Mouse (Mus musculus): ENCODE results near the gene Fxr2. TPM values are rescaled to one million over a fixed set of nuclear protein-coding genes. Genes with fewer than 3 reads are reported as not detected.
"Not testable (repeated sequence)": the region's sequence is repeated elsewhere in the genome, so short reads cannot be mapped to it uniquely, and the experiment has no call there.

Gene Fxr2
- polyA plus RNA-seq, 1 experiment, result 66.9 TPM

- H3K4me1 ChIP-seq (ENCODE audit: control insufficient read depth, insufficient read depth, low read length), result no peaks in the 10 kb centered on the region; the same call in 1 of the 2 replicates
- peak within 1 kb of the TSS; percentile 80 for H3K4me3 ChIP-seq (replicated peaks; ENCODE audit: extremely low read depth, low read depth, low read length)
- WGBS, result 3% methylated on average over 20 of the region's 20 CpGs
- peak; percentile 57 for DNase-seq
- TF ChIP-seq CTCF (IDR thresholded peaks at IDR 0.05; ENCODE audit: insufficient read depth, low read length) (no peak), POLR2A (IDR thresholded peaks at IDR 0.05; ENCODE audit: borderline replicate concordance, extremely low read depth, low read depth, low read length) (peak; percentile 14; the same call in 1 of the 2 replicates)
Observed at GRCm38 (mm10) chr11:69621571-69622268, 11.1 kb upstream of the Fxr2 start, which contains the start of gene Sat2. TSS of gene Sat2 (plus strand) at chr11:69622024.

- no peak for TF ChIP-seq CTCF (IDR thresholded peaks at IDR 0.05; ENCODE audit: insufficient read depth, low read length)
- no peak for TF ChIP-seq POLR2A (IDR thresholded peaks at IDR 0.05; ENCODE audit: borderline replicate concordance, extremely low read depth, low read depth, low read length)
- Histone ChIP-seq H3K4me1 (ENCODE audit: control insufficient read depth, insufficient read depth, low read length) (no peaks in the 10 kb centered on the region; the same call in 1 of the 2 replicates), H3K4me3 (replicated peaks; ENCODE audit: extremely low read depth, low read depth, low read length) (peak overlapping the region; percentile 80)
- no peak for DNase-seq
- WGBS, result 44% methylated on average over 6 of the region's 6 CpGs
Observed at GRCm38 (mm10) chr11:69622406-69622805, 10.4 kb upstream of the Fxr2 start.

GRCm38 (mm10) chr11:69623006-69623405 is 9.8 kb upstream of the Fxr2 start:
- H3K4me3 ChIP-seq (replicated peaks; ENCODE audit: extremely low read depth, low read depth, low read length), result no peak overlapping the region
- H3K4me1 ChIP-seq (ENCODE audit: control insufficient read depth, insufficient read depth, low read length), result no peaks in the 10 kb centered on the region; the same call in 1 of the 2 replicates
- TF ChIP-seq POLR2A (IDR thresholded peaks at IDR 0.05; ENCODE audit: borderline replicate concordance, extremely low read depth, low read depth, low read length) (no peak), CTCF (IDR thresholded peaks at IDR 0.05; ENCODE audit: insufficient read depth, low read length) (no peak)
- 79% methylated on average over 4 of the region's 4 CpGs for WGBS
- DNase-seq, result no peak

- 81% methylated on average over 2 of the region's 2 CpGs for WGBS
- DNase-seq; H3K4me3 ChIP-seq (replicated peaks; ENCODE audit: extremely low read depth, low read depth, low read length); H3K4me1 ChIP-seq (ENCODE audit: control insufficient read depth, insufficient read depth, low read length): not testable (repeated sequence)
Observed at GRCm38 (mm10) chr11:69624339-69624738, 8.5 kb upstream of the Fxr2 start.

- Histone ChIP-seq H3K4me1 (ENCODE audit: control insufficient read depth, insufficient read depth, low read length) (no peaks in the 10 kb centered on the region), H3K4me3 (replicated peaks; ENCODE audit: extremely low read depth, low read depth, low read length) (no peak overlapping the region)
- peak; percentile 78 for DNase-seq
- peak; percentile 99 for TF ChIP-seq CTCF (IDR thresholded peaks at IDR 0.05; ENCODE audit: insufficient read depth, low read length)
- TF ChIP-seq POLR2A (IDR thresholded peaks at IDR 0.05; ENCODE audit: borderline replicate concordance, extremely low read depth, low read depth, low read length), result no peak
- WGBS, result 33% methylated on average over 6 of the region's 6 CpGs
Observed at GRCm38 (mm10) chr11:69628286-69628685, 4.5 kb upstream of the Fxr2 start.

GRCm38 (mm10) chr11:69629802-69630201 is 3.0 kb upstream of the Fxr2 start:
- no peak for DNase-seq
- Histone ChIP-seq H3K4me3 (replicated peaks; ENCODE audit: extremely low read depth, low read depth, low read length) (no peak overlapping the region), H3K4me1 (ENCODE audit: control insufficient read depth, insufficient read depth, low read length) (peaks cover 5% of the 10 kb centered on the region)
- TF ChIP-seq CTCF (IDR thresholded peaks at IDR 0.05; ENCODE audit: insufficient read depth, low read length) (0 out of 2 replicates have a peak, but pooled peaks have one; percentile 6), POLR2A (IDR thresholded peaks at IDR 0.05; ENCODE audit: borderline replicate concordance, extremely low read depth, low read depth, low read length) (no peak)
- 54% methylated on average over 1 of the region's 1 CpGs for WGBS

GRCm38 (mm10) chr11:69633128-69633866 is 507 bp downstream of the Fxr2 start:
- TF ChIP-seq POLR2A (IDR thresholded peaks at IDR 0.05; ENCODE audit: borderline replicate concordance, extremely low read depth, low read depth, low read length) (no peak), CTCF (IDR thresholded peaks at IDR 0.05; ENCODE audit: insufficient read depth, low read length) (no peak)
- under 1% methylated on average over 39 of the region's 50 CpGs for WGBS
- H3K4me1 ChIP-seq (ENCODE audit: control insufficient read depth, insufficient read depth, low read length), result peaks cover 5% of the 10 kb centered on the region
- no peak for DNase-seq
- peak overlapping the region; percentile 76 for H3K4me3 ChIP-seq (replicated peaks; ENCODE audit: extremely low read depth, low read depth, low read length)

- Histone ChIP-seq H3K4me1 (ENCODE audit: control insufficient read depth, insufficient read depth, low read length) (peaks cover 5% of the 10 kb centered on the region), H3K4me3 (replicated peaks; ENCODE audit: extremely low read depth, low read depth, low read length) (no peak overlapping the region)
- 68% methylated on average over 3 of the region's 3 CpGs for WGBS
- TF ChIP-seq POLR2A (IDR thresholded peaks at IDR 0.05; ENCODE audit: borderline replicate concordance, extremely low read depth, low read depth, low read length), result no peak
- no peak for TF ChIP-seq CTCF (IDR thresholded peaks at IDR 0.05; ENCODE audit: insufficient read depth, low read length)
- DNase-seq, result no peak
Observed at GRCm38 (mm10) chr11:69635471-69635870, 2.7 kb downstream of the Fxr2 start.

GRCm38 (mm10) chr11:69645860-69646259 is 13.1 kb downstream of the Fxr2 start:
- no peak for DNase-seq
- no peaks in the 10 kb centered on the region for H3K4me1 ChIP-seq (ENCODE audit: control insufficient read depth, insufficient read depth, low read length)
- TF ChIP-seq CTCF (IDR thresholded peaks at IDR 0.05; ENCODE audit: insufficient read depth, low read length) (no peak), POLR2A (IDR thresholded peaks at IDR 0.05; ENCODE audit: borderline replicate concordance, extremely low read depth, low read depth, low read length) (no peak)
- H3K4me3 ChIP-seq (replicated peaks; ENCODE audit: extremely low read depth, low read depth, low read length), result no peak overlapping the region
- WGBS, result 80% methylated on average over 5 of the region's 5 CpGs

- Histone ChIP-seq H3K4me3 (replicated peaks; ENCODE audit: extremely low read depth, low read depth, low read length) (no peak overlapping the region), H3K4me1 (ENCODE audit: control insufficient read depth, insufficient read depth, low read length) (no peaks in the 10 kb centered on the region)
- TF ChIP-seq CTCF (IDR thresholded peaks at IDR 0.05; ENCODE audit: insufficient read depth, low read length) (no peak), POLR2A (IDR thresholded peaks at IDR 0.05; ENCODE audit: borderline replicate concordance, extremely low read depth, low read depth, low read length) (no peak)
- DNase-seq, result no peak
- 66% methylated on average over 5 of the region's 5 CpGs for WGBS
Observed at GRCm38 (mm10) chr11:69653399-69653798, 20.6 kb downstream of the Fxr2 start.
